Mouse (Mus musculus) heart, adult 2 months (tissue): ENCODE results near the gene Prss2.
A peak's percentile ranks its signal among the peaks of the same experiment; 100 is the strongest.

Source experiments
- CTCF ChIP-seq: fragments of 200-600 bp; IDR thresholded peaks from 2 replicates; pipeline ENCODE4 v1.8.1; 2022; ENCODE audit warnings: antibody characterized with exemption, mild to moderate bottlenecking, moderate library complexity
- POLR2A ChIP-seq: fragments of 200-500 bp; IDR thresholded peaks from 2 replicates; pipeline ENCODE4 v1.6.1; 2011; ENCODE audit warnings: mild to moderate bottlenecking, low read depth, low read length, control low read depth; ENCODE audit not compliant: insufficient read depth

DNA sequence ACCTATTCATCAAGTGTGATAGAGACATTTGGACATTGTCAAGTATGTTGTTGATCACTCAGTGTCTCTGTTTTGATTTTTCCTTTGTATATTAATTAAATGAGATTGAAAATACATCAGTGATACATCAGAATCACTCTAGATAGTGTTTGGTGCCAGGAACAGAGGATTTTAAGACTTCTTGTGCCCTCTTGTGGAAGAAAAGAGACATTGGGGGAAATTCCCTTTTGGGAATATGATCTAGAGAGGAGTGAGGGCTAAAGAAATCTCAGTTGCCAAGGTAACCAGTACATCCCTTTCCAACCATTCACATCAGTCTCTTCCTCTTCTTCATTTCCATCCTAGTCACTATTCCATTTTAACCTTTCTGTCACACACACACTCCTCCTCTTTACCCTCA is 34.8 kb downstream of the Prss2 start:
- TF ChIP-seq POLR2A (no peak), CTCF (peak; percentile 40)
